Mouse (Mus musculus) brain, embryonic 14.5 days (tissue): ENCODE data around the gene Apc2. TPM values are rescaled to one million over a fixed set of nuclear protein-coding genes. Genes with fewer than 3 reads are reported as not detected.
A peak's percentile ranks its signal among the peaks of the same experiment; 100 is the strongest.

Experiments used
- DNase-seq: peaks from one replicate; pipeline ENCODE4 v3.0.0-alpha.2; 2011; ENCODE audit warnings: low read depth
- CTCF ChIP-seq: fragments of 200-500 bp; IDR thresholded peaks from 2 replicates; pipeline ENCODE4 v1.5.1; 2012; ENCODE audit warnings: inconsistent platforms, mild to moderate bottlenecking, moderate library complexity, borderline replicate concordance; ENCODE audit not compliant: insufficient read depth, insufficient read length; ENCODE audit errors: extremely low read depth
- POLR2A ChIP-seq: fragments of 200-500 bp; IDR thresholded peaks from 2 replicates; pipeline ENCODE4 v1.6.1; 2012; ENCODE audit warnings: mild to moderate bottlenecking, inconsistent platforms, borderline replicate concordance; ENCODE audit not compliant: poor library complexity, insufficient read depth, insufficient read length, severe bottlenecking; ENCODE audit errors: extremely low read depth
- polyA plus RNA-seq: library from polyadenylated mRNA; depleted of rRNA; stranded (reverse); fragments of >200 nt; gene quantifications from 2 replicates; pipeline ENCODE4 v1.2.3, GENCODE M21; 2012

Gene Apc2
- polyA plus RNA-seq, 1 experiment = 292 TPM

DNA sequence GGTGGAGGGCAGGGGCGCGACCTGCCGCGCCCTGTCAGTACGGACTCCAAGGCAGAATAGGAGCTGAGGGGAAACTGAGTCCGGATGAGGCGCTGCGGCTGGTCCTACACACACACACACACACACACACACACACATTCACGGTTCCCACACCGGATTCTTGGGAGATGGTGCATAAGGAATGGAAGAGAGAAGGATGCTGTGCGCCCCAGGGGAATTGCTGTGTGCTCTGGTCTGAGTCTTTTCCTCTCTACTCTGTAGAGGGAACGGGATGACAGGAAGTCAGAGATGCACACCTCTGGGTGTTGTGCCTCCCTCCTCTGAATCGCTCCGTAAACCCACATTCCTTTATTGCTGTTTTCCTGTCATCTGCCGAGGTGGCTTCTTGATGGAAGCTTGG, 3.5 kb downstream of the Apc2 start:
- TF ChIP-seq CTCF = no peak
- TF ChIP-seq POLR2A = no peak
- DNase-seq = peak; percentile 70

DNA sequence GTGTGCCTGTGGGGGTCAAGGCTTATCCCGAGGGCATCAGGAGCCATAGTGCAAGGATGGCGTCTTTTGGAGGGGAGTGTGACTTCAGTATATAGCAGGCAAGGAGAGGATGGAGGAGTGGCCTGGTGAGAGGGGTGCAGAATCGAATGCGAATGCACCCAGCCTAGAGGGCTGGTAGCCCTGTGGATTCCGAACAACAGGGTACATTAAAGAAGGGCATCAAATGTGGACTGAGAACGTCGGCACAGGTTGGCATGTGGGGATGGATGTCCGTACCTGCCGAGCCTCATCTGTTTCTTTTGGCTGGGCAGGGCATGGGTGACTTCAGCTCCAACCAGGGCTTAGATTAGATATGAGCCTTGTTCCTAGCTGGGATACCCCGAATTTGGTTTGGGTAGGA, 4.0 kb downstream of the Apc2 start:
- TF ChIP-seq CTCF = no peak
- no peak for TF ChIP-seq POLR2A
- no peak for DNase-seq

DNA sequence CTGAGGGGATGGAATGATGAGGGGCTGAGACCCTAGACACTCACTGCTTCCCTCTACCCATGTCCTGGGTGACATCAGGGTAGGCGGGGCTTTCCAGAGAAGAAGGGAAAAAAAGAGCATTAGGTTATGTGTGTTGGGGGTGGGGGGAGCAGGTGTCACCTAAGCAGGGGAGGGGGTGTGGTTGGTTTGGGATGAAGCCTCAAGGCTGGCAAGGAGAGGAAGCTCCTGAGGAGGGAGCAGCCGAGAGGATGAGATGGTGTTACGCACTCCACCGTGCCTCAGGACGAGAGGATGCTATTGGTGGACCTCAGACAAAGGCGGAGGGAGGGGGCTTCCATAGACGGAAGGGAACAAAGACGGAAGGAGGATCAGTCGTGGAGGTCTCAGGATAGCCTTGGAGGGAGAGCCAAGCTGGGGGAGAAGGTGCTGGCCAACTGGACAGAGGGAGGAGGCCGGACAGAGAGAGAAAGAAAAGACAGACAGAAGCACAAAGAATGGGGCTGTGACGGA, 5.0 kb downstream of the Apc2 start:
- peak; percentile 27; the same call in 1 of the 2 replicates for TF ChIP-seq POLR2A
- TF ChIP-seq CTCF = no peak
- DNase-seq = peak; percentile 97

DNA sequence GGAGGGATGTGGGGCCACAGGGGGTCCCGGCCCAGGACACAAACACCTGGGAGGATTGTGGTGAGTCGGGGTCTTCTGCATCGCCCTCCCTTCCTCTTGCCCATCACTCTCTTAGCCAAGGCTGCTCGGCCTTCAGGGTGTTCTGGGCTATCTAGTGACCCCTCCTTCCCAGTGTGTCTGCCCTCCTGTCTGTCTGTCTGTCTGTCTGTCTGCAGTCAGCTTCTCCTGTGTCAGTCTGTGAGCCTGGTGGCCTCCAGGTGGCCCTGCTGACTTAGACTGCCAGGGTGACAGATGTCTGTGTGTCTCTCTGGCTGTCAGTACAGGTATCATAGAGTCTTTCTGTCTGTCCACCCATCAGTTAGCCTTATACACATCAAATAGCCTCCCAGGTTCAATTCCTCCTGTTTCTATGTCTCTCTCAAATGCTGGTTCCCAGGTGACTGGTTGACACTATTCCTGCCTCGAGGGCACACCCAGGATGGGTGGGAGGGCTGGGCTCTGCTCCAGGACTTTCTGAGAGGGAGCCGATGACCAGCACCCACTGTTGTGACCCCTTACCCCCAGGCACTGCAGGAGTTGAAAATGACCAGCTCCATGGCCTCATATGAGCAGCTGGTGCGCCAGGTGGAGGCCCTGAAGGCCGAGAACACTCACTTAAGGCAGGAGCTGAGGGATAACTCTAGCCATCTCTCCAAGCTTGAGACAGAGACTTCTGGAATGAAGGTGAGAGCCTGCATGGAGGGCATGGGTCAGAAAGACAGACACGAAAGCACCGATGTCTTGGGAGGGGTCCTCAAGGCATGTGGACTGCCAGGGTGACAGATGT, 5.7 kb downstream of the Apc2 start:
- DNase-seq = no peak
- TF ChIP-seq POLR2A (no peak), CTCF (no peak)

DNA sequence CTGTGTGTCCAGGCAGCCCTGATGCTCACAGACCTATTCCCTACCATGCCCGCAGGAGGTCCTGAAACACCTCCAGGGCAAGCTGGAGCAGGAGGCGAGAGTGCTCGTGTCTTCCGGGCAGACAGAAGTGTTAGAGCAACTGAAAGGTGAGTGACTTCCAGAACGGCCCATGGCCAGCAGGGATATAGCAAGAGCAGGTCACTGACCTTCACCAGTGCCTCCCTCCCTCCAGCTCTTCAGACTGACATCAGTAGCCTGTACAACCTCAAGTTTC, 6.2 kb downstream of the Apc2 start:
- no peak for TF ChIP-seq CTCF
- no peak for TF ChIP-seq POLR2A
- no peak for DNase-seq

DNA sequence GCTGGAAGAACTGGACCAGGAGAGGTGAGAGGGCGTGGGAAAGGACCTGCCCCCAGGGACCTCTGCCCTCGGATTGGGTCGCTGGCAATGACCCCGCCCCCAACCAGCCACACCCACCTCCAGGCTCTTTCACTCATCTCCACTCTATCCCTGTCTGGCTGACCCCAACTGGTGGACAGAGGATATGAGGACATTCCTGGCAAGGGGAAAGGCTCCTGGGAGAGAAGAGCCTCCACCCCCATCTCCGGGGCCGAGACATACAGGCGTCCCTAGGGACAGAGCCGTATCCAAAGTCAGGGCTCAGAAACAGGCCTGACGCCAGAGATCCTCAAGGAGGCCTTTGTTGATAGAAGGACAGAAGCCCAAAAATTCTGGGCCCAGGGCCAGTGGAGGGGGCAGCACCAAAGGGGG, 6.7 kb downstream of the Apc2 start:
- peak; percentile 76 for DNase-seq
- TF ChIP-seq CTCF (no peak), POLR2A (no peak)

DNA sequence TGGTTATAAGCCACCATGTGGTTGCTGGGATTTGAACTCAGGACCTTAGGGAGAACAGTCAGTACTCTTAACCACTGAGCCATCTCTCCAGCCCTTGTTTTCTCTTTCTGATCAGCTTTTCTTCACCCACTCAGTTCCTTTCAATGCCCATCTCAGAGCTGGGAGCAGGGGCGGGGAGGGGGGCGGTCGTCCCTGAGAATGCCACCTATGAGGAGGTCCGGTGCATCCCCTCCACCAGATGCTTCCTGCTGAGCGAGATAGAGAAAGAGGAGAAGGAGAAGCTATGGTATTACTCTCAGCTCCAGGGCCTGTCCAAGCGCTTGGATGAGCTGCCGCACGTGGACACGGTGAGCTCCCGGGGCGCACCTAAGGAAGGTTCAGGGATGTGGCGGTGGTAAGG, 8.7 kb downstream of the Apc2 start:
- DNase-seq = no peak
- TF ChIP-seq POLR2A (no peak), CTCF (no peak)

DNA sequence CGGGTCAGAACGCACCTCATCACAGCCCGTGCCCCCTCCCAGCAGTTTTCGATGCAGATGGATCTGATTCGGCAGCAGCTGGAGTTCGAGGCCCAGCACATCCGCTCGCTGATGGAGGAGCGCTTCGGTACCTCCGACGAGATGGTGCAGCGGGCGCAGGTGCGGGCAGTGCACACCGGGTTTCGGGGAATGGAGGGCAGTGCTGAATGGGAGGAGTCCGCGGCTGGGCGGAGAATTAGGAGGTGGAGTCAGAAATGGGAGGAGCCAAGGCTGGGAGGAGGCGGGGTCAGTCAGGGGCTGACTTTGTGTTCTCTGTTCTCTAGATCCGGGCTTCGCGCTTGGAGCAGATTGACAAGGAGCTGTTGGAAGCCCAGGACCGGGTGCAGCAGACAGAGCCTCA, 9.1 kb downstream of the Apc2 start:
- no peak for DNase-seq
- TF ChIP-seq POLR2A (no peak), CTCF (no peak)

DNA sequence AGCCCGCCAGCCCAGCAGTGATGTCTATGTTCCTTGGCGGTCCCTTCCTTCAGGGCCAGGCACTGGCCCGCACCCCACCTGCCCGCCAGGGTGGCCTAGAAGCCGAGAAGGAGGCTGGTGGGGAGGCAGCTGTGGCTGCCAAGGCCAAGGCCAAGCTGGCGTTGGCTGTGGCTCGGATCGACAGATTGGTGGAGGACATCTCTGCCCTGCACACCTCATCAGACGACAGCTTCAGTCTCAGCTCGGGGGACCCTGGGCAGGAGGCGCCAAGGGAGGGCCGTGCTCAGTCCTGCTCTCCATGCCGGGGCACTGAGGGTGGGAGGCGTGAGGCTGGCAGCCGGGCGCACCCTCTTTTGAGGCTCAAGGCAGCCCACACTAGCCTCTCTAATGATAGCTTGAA, 15.8 kb downstream of the Apc2 start:
- no peak for DNase-seq
- TF ChIP-seq POLR2A (no peak), CTCF (no peak)

DNA sequence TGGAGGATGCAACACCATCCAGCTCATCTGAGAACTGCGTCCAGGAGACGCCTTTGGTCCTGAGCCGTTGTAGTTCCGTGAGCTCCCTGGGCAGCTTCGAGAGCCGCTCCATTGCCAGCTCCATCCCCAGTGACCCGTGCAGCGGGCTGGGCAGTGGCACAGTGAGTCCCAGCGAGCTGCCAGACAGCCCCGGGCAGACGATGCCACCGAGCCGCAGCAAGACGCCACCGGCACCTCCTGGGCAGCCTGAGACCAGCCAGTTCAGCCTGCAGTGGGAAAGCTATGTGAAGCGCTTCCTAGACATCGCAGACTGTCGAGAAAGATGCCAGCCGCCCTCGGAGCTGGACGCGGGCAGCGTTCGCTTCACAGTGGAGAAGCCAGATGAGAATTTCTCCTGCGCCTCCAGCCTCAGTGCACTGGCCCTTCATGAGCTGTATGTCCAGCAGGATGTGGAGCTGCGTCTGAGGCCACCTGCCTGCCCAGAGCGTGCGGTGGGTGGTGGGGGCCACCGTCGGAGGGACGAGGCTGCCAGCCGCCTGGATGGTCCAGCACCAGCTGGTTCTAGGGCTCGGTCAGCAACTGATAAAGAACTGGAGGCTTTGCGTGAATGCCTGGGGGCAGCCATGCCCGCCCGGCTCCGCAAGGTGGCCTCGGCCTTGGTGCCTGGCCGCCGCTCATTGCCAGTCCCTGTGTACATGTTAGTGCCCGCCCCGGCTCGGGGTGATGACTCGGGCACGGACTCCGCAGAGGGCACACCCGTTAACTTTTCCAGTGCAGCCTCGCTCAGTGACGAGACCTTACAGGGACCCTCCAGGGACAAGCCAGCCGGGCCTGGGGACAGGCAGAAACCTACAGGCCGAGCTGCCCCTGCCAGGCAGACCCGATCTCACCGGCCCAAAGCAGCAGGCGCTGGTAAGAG, 17.1 kb downstream of the Apc2 start:
- DNase-seq = no peak
- TF ChIP-seq CTCF = no peak
- TF ChIP-seq POLR2A = no peak

DNA sequence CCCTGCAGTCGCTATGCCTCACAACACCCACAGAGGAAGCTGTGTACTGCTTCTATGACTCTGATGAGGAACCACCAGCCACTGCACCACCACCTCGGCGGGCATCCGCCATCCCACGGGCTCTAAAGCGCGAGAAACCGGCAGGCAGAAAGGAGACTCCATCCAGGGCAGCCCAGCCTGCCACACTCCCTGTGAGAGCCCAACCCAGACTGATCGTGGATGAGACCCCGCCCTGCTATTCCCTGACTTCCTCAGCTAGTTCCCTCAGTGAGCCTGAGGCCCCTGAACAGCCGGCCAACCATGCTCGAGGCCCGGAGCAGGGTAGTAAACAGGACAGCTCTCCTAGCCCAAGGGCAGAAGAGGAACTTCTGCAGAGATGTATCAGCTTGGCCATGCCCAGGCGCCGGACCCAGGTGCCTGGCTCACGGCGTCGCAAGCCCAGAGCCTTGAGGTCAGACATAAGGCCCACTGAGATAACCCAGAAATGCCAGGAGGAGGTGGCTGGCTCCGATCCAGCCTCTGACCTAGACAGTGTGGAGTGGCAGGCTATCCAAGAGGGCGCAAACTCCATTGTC, 17.9 kb downstream of the Apc2 start:
- no peak for DNase-seq
- TF ChIP-seq POLR2A (no peak), CTCF (no peak)

DNA sequence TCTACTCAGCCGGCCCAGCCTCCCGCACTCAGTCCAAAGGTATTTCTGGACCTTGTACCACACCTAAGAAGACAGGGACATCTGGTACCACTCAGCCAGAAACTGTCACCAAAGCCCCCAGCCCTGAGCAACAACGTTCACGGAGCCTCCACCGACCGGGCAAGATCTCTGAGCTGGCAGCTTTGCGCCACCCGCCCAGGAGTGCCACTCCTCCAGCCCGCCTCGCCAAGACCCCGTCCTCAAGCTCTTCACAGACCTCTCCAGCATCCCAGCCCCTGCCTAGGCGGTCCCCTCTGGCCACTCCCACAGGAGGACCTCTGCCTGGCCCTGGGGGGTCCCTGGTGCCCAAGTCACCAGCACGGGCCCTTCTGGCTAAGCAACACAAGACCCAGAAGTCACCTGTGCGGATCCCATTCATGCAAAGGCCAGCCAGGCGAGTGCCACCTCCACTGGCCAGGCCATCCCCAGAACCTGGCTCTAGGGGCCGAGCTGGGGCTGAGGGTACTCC, 18.8 kb downstream of the Apc2 start:
- no peak for DNase-seq
- TF ChIP-seq POLR2A (no peak), CTCF (no peak)

DNA sequence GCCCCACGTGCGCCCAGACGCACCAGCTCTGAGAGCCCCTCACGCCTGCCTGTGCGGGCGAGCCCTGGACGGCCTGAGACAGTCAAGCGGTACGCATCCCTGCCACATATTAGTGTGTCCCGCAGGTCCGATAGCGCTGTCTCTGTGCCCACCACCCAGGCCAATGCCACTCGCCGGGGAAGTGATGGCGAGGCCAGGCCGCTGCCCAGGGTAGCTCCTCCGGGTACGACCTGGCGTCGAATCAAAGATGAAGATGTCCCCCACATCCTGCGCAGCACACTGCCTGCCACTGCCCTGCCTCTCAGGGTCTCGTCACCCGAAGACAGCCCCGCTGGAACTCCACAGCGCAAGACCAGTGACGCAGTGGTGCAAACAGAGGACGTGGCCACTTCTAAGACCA, 19.5 kb downstream of the Apc2 start:
- TF ChIP-seq CTCF (no peak), POLR2A (no peak)
- DNase-seq = no peak

DNA sequence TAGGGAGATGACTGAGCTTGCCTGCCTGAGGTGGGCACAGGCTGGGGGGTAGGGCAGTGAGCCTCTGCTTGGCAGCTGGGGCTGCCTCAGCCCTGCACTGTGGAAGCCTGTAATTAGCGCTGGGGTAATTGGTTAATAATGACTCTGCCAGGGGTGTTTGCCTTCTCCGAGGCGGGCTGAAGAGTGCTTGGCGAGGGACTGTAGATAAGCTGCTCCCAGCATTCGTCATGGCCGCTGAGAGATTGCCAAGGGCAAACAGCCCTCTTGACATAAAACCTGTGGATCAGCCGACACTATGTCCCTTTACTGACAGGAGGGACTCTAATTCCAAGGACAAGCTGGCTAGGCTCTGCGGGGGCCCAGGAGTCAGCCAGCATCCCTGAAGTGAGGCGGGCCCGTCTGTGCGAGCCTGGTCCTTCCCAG, 20.6 kb downstream of the Apc2 start:
- TF ChIP-seq POLR2A (no peak), CTCF (no peak)
- peak; percentile 76 for DNase-seq

DNA sequence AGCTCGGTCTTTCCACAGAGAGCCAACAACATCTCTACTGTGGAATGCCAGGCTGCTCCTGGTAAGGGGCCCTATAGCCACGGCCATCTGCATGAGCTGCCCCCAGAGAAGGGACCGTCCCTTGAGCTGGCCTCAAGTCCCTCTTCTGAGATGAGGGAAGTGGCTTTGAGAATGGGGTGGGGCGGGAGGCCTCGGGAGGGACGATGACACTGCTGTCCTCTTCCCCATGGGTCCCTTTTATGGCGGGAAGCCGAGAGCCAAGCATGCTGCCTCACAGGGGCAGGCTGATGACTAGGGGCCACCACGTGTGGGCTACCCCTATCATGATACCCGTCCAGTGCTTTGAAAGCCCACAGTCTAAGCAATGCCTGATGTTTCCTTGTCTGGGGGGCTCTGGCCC, 21.2 kb downstream of the Apc2 start:
- no peak for DNase-seq
- no peak for TF ChIP-seq CTCF
- no peak for TF ChIP-seq POLR2A
